Mouse (Mus musculus) heart, postnatal 25 days (tissue): ENCODE measurements around the gene Rap1gds1. TPM values are rescaled to one million over a fixed set of nuclear protein-coding genes. Genes with fewer than 3 reads are reported as not detected.

Experiments
- DNase-seq: peaks from one replicate; pipeline ENCODE4 v3.0.0; 2022; ENCODE audit warnings: low spot score
- intact Hi-C: fragments of 180-260 bp; cut with DNase I; formaldehyde crosslinking; loops from one replicate; pipeline ENCODE4 v1.15.1; 2025
- total RNA-seq, 2 experiments: library from RNA; stranded (reverse); gene quantifications; 2 replicates each; pipeline ENCODE4 v1.2.3; 2021

Gene Rap1gds1
- total RNA-seq, 2 experiments from 2014 or later, result 26.5 to 29.8 TPM

DNA sequence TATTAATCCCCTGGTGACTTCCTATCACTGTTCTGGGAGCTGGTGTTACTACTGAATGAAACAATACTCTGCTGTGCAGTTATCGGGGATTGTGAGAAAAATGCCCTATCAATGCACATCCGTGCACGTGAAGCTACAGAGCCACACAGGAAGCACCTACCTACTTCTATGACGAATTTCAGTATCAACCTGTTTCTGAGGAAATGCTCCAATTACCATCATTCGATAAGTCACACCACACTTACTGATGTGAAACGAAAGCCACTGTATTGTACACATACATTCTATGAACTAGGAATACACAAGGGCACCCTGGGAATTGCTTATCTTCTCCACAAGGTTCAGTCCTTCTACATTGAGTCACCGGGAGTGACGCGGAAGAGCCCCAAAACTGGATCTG is 10.9 kb downstream of the Rap1gds1 start:
- intact Hi-C loops, result no loop called here
- no peak for DNase-seq

DNA sequence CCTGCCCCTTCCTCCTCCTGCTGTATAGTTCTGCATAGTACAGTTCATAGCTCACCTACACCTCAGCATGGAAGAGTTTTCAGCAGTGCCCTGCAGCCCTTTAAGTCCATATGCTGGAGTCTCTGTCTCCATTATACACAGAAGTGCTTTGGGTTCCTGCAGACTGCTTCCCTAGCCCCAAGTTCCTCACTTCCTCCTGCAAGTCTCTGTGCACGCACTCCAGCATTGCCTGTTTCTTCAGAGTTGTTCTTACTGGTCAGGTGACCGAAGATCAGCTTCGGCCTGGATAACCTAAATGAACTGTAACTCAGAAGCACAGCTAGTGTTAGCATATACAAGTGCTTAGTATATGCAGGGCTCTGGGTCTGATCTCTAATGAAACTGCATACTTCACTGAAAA is 12.9 kb downstream of the Rap1gds1 start:
- intact Hi-C loops, result no loop called here
- DNase-seq, result no peak

DNA sequence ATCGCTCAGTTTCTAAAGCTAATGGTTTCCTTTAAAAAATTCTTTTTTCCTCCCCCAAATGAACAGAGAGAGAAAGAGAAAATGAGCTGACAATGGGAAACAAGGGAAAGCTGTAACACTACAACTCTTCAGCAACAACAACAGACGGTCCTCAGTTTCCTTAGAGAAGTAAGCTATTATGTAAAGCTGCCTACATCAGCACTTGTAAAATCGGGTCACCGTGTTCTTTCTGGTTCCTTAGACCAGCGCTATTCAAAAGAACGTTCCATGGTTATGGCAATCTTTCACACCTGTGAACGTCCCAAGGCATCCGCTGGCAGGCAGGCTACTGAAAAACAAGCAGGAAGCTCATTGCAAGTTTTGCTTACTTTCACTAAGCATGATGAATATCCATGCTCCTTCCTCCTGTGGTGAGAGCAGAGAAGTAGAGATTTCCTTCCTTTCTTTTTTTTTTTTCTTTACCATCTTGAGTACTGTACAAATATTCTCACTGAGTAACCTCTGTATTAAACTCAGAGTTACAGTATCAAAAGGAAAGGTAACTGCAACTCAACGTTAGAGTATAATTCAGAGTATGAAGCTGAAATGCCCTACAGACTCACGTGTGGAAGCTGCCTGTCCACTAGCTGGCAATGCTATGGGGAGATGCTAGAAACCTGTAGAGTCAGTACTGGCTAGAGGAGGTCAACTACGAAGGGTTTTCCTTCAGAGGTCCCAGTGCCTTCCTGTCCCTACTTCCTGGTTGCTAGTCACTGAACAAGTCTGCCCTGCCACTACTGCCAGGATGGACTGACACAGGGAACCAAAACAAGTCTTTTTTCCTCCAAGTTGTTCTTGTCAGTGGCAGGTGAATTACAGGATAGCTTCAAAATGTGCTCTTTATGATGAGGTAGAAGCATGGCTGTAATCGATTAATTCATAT is 26.0 kb downstream of the Rap1gds1 start:
- intact Hi-C loops, result no loop called here
- no peak for DNase-seq

DNA sequence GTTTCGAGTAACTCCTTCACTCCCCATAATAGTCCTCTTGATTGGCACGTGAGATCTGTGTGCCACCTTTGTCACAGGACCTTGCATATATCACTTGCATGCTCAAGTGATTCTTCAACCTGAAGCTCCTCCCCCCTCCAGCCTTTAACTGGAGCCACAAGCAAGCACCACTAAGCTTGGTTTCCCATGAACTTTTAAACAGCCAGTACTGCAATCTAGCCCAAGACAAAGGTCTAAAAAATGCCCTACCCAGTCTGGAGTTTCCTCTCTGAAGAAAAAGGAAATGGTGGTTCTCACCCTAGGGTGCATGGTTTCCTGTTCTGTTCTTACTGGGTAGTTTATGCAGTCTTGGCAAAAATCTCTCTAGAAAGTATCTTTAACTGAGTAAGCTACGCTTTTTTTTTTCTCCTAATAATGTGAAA is 32.6 kb downstream of the Rap1gds1 start:
- intact Hi-C loops, result no loop called here
- DNase-seq, result no peak

DNA sequence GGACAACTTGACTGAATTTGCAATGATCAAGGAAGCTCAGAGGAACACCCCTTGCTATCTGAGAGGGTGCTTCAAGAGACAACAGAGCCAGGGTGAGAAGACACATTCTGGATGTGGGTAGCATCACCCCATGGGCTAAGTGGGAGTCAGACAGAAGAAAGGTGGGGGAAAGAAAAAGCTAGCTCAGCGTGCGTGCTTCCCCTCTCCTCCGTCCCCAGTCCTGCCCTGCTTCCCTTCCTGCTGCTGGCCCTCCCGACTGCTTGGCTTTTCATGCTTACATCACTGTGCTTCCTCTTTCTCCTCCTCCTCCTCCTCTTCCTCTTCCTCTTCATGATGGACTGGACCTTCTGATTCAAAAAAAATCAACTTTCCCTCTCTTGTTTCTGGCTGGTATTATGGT is 33.1 kb downstream of the Rap1gds1 start:
- intact Hi-C loops, result no loop called here
- DNase-seq, result no peak

DNA sequence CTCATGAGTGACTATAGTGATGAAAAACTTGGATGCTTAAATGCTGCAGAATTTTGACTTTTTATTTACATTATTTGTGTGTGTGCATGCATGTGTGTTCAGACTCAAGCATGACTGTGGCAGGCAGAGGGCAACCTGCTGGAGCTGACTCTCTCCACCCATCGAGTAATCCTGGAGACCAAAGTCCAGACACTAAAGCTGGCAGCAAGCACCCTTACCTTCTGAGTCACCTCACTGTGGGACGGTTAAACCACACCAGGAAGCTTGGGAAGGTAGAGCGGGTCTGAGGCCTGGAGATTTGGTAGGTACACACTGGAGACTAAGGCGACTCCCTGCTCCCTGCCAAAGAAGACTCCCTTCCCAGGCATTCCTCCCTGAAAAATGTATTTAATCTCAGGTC is 38.0 kb downstream of the Rap1gds1 start:
- no peak for DNase-seq
- intact Hi-C loops, result no loop called here

DNA sequence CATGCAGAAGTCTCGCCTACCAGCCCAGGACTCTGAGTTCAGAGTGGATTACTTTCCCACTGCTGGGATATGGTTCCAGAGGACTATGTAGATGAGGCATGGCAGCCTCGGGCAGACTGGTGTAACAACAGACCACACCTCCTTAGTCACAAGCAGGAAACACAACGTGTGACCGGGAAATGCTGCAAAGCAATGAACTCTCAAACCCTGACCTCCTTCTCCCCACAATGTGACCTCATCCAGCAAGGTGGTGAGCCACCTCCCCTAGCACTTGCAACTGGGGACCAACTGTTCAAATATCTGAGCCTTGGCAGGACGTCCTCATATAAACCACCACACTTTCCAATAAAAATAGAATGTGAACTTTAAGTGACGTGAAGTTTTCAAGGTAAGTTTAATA is 41.8 kb downstream of the Rap1gds1 start:
- DNase-seq, result no peak
- intact Hi-C loops, result no loop called here

DNA sequence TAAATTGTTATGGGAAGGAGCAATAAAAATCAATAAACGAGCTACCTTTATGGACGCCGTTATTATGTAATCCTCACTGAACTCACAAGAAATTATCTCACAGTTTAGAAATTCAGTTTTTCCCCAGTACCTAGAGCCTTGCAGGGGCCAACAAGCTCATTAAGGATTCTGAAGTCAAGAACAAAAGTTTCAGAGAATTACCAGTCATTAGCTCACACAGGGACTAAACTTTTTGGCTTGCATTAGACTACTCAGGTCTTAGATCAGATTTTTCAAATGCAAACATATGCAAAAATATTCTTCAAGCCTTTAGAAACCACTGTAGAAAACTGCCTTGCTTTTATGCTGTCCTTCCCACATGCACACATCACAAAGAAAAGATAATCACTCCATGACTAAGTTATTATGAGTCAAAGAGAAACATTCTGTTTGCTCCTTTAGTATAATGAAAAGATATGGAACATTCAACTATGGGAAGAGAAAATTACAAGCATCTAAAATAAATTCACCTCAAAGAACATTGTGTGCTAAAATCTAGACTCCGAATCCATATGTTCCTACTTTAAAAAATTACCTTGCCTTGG is 44.3 kb downstream of the Rap1gds1 start:
- intact Hi-C loops, result no loop called here
- no peak for DNase-seq

DNA sequence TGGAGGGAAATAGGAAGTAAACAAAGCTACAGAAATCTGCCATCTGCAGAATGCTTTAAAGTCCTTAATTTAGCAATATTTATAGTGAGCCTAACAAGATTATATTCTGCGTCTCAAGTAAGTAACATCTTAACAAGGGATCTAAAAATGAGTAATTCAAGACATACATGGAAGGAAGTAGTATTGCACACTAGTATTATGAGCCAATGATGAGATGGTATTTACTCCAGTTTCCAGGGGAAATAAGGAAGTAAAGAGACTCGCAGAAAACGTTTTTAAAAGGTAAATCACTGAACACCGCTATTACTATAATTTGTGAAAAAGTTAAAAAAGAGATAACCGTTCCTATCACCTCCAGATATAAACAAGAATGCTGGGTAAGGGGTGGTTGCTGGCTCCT is 49.9 kb downstream of the Rap1gds1 start:
- intact Hi-C loops, result no loop called here
- DNase-seq, result no peak

DNA sequence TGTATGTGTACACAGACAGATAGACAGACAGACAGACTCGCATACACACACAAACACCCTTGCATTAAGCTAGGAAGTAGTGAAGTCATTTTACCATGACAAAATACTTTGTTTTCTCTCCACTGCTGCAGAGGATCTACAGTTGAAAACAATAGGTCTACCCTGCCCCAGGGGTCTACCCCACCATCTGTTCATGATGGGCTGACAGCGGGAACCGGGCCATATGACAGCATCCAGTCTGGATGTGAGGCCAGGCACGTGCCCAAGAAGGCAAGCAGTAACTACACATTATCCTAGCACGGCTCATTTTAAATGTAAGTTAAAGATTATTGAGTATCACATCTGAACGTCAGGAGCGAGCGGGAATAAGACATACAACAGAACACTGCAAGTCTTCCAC is 51.4 kb downstream of the Rap1gds1 start:
- DNase-seq, result no peak
- intact Hi-C loops, result no loop called here

DNA sequence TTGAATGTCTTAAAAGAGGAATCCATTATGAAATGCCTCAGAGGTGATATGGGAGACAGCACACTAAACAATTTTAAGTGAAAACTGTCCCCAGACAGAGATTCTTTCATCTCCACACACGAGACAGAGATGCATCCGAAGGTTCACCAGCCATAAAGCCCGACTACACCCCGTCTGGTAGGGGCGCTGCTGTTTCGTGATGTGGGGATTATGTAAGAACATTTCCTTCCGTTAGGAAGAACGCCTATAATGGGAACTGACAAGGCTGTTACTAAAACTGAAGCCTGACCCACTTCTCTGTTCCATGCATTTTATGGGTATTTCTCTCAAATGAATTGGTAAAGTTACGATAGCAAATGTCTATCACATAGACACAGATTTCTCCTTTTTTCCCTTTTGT is 62.6 kb downstream of the Rap1gds1 start:
- no peak for DNase-seq
- intact Hi-C loops, result no loop called here

DNA sequence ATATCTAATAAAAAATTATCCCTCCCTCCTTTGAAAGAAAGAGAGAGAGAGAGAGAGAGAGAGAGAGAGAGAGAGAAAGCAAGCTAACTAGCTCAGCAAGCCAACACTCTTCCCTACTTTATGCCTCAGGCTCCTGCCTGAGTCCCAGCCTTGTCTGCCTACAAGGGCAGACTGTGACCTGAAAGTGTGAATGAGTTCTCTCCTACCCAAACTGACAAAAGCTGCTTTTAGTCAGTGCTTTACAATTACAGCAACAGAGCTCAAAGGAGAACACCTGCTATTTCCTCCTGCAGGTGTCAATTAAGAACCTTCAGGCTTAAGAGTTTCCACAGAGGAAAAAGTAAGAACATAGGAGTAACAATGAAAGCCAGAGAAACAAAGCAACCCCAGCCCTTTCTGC is 69.3 kb downstream of the Rap1gds1 start:
- intact Hi-C loops, result no loop called here
- no peak for DNase-seq

DNA sequence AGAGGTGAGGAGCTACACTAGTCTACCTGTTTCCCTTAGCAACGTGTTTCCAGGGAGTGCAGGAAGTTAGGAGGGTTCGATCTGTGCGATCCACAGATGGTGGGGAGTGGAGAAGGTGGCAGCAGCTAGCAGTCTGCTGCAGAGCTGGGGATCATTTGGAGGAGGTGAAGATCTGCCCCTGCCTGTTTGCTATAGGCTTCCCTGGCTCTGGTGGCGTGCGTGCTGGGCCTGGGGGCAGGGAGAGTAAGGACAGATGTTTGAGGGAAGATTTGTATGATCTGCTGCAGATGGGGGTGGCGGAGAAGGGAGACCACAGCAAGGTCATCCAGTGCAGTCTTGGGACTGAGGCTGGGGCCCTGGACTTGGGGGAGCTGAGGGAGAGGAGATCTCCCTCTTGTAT is 72.2 kb downstream of the Rap1gds1 start:
- DNase-seq, result no peak
- intact Hi-C loops, result no loop called here

DNA sequence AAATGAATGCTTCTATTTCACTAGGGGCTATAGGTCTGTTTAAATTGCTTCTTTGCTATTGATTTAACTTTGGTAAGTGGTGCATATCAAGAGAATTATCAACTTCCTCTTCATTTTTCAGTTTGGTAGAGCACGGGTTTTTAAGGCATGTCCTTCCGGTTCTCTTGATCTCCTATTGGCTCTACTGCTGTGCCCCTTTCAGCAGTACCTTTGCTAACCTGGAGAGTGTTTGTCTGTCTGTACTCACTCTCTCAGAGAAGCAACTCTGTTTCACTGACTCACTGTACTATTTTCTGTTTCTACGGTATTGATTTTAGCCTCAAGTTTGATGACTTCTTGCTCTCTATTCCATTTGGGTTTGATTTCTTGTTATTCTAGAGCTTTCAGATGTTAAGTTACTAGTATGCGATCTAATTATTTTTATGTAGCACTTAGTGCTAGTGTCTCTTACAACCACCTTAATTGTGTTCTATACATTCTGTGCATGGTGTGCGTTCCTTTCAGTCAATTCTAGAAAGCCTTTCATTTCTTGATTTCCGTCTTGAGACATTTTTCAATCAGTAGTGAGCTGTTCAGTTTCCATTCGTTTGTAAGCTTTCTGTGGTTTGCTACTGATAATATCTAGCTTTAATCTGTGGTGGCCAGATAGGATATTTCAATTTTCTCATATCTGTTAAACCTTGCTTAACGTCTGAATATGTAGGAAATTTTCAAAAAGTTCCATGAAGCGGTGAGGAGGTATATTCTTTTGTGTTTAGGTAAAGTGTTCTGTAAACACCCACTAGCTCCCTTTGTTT is 74.7 kb downstream of the Rap1gds1 start:
- DNase-seq, result no peak
- intact Hi-C loops, result no loop called here

DNA sequence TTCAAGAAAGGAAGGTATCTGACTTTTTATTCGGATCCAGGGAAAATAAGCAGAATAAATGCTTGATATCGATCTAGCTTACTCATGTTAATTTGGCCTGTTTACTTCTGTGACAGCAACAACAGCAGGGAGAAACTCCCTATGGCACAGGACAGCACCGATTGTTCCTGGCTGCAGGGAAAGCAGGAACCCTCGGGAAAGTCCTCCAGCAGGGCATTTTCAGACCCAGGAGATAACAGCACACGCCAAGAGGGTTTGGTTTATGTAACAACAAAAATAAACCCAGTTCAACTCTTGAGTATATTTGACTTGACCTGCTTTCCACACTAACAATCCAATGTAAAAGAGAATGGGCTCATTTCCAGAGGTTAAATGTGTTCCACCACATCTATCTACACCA is 81.5 kb downstream of the Rap1gds1 start:
- intact Hi-C loops, result no loop called here
- no peak for DNase-seq

DNA sequence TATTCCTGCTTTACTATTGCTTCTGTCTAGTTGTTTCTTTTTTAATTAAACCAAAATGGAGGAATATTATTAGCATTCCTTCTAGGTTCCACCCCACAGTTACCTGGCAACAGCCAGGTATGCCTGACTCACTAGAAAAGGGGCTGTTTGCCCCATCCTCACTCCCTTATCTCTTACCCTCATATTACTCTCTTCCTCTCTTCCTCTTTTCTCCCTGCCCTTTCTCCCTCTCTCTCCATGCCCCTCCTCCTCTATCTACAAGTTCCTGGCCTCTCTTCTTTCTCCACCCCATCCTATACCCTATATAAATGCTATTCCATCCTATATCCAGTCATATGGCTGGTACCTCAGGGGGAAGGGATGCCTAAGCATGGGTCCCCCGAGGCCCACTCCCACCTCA is 83.6 kb downstream of the Rap1gds1 start:
- DNase-seq, result no peak
- intact Hi-C loops, result no loop called here

DNA sequence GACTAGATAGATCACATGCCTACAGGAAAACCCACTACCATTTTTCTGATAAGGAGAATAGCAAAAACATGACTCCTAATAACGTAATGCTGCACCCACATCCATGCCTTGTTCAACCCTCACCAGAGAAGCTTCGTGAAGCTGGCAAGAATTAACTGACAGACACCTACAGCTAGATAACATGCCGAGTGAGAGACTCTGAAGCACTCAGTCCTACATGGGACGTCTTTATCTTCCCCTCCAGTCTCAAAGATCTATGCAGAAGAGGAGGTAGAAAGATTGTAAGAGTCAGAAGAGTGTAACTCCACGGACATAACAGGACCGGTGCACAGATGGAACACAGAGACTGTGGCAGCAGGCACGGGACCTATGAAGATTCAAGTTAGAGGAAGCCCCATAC is 85.9 kb downstream of the Rap1gds1 start:
- intact Hi-C loops, result no loop called here

DNA sequence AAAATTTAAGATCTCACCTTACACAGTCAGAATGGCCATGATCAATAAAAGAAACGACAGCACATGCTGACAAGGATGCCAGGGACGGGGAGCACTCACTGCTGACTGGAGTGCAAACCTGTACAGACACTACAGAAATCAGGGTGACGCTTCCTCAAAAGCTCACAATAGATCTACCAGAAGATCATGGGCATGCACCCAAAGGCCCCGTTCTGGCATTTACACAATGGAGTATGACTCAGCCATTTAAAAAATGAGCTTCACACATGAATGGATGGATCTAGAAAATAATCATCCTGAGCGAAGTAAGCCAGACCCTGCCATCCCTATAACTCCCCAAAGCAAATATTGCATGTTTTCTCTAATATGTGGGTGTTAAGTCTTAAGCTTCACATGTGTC is 87.0 kb downstream of the Rap1gds1 start:
- DNase-seq, result no peak
- intact Hi-C loops, result no loop called here

More for the DNA sequence above, 85.9 kb downstream of the Rap1gds1 start:
- no peak for DNase-seq

DNA sequence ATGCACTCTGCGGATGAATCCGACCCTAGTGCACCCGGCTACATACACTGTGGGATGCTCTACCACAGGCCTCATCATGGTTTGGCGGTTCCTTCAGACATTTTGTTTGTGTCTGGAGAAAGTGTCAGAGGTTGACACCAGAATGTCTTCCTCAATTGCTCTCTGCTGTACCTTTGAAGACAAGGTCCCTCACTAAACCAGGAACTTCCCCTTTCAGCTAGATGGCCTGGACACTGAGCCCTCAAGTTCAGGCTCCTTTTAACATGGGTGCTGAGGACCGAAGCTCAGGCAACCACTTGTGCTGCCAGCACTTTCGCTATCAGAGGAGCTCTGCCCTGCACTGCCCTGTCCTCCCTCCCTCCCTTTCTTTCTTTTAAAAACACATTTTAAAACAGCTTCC is 92.8 kb downstream of the Rap1gds1 start:
- intact Hi-C loops, result no loop called here
- DNase-seq, result no peak

DNA sequence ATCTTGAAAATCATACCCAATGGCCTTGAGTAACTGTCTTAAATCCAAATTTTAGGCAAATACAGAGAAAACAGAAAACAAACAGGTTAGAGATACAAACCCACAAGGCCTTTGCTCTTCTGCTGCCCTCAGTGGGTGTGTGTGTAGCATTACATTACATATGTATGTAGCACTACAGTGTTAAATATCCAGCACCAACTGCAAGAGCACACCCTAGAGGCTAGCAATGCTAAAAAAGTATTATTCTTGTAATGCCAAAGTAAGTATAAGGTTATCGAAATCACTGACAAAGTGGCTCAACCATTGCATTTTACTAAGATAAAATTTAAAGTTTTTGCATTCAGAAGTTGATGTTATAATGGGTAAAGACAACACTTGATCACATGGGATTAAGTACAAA is 97.6 kb downstream of the Rap1gds1 start:
- intact Hi-C loops, result no loop called here
- no peak for DNase-seq

DNA sequence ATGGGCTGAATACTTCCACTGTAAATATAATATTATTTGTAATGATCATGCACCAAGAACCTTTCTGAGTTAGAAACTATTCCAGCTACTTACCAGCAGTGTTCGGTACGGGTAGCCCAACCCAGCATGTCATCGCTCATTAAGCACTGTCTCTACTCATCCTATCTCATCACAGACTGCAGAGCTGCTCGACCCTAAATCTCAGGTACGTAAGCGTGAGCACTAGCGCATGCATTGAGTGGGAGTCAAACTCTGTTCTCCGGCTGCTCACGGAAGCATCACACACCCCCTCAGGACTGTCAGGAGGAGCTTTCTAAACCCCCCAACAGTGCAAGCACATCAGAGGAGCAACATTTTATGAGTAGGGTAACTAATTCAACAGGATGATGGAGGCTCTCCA is 107.4 kb downstream of the Rap1gds1 start:
- intact Hi-C loops, result no loop called here
- DNase-seq, result no peak
